Mouse (Mus musculus) forebrain, embryonic 16.5 days (tissue): ENCODE results near the gene 4930595D18Rik. TPM values are rescaled to one million over a fixed set of nuclear protein-coding genes. Genes with fewer than 3 reads are reported as not detected.
A peak's percentile ranks its signal among the peaks of the same experiment; 100 is the strongest.

Source experiments
- ATAC-seq: fragments of 200-750 bp; cut with Nextera tagmentation; 2 replicates; pipeline ENCODE4 v1.8.0; 2017; ENCODE audit warnings: mild to moderate bottlenecking, moderate library complexity
- H3K27ac ChIP-seq: fragments of 300-500 bp; sonication (generic); 2 replicates; pipeline ENCODE4 v1.5.1; 2014; ENCODE audit warnings: low read length, control low read depth
- H3K27me3 ChIP-seq: fragments of 300-500 bp; sonication (generic); replicated peaks from 2 replicates; pipeline ENCODE4 v1.6.1; 2014; ENCODE audit warnings: low read length; ENCODE audit not compliant: control insufficient read depth, insufficient read depth
- H3K36me3 ChIP-seq: fragments of 300-500 bp; sonication (generic); 2 replicates; pipeline ENCODE4 v1.6.1; 2014; ENCODE audit not compliant: control insufficient read depth, insufficient read depth
- H3K4me1 ChIP-seq: fragments of 300-500 bp; sonication (generic); replicated peaks from 2 replicates; pipeline ENCODE4 v1.6.1; 2014; ENCODE audit warnings: low read length; ENCODE audit not compliant: control insufficient read depth, insufficient read depth
- H3K4me2 ChIP-seq: fragments of 300-500 bp; sonication (generic); 2 replicates; pipeline ENCODE4 v1.6.1; 2014; ENCODE audit warnings: mild to moderate bottlenecking, low read length, control low read depth
- H3K4me3 ChIP-seq: fragments of 300-500 bp; sonication (generic); replicated peaks from 2 replicates; pipeline ENCODE4 v1.5.1; 2014; ENCODE audit warnings: mild to moderate bottlenecking, low read length, control low read depth
- H3K9ac ChIP-seq: fragments of 300-500 bp; sonication (generic); replicated peaks from 2 replicates; pipeline ENCODE4 v1.6.1; 2014; ENCODE audit warnings: low read depth, low read length, control low read depth
- H3K9me3 ChIP-seq: fragments of 300-500 bp; sonication (generic); 2 replicates; pipeline ENCODE4 v1.6.1; 2016; ENCODE audit warnings: low read length; ENCODE audit not compliant: control insufficient read depth
- WGBS: fragments of 180-500 bp; shearing (Covaris S2); extraction: QIAGEN DNeasy Blood & Tissue Kit; methylation state at CpG from one replicate; pipeline ENCODE4 v1.1.7; 2014; 5-methylcytosine and 5-hydroxymethylcytosine counted together
- polyA plus RNA-seq: library from polyadenylated mRNA; unstranded; fragments of >200 nt; fragmentation: Nextera tagmentation; extraction: Ambion mirVana; gene quantifications from 2 replicates; pipeline ENCODE4 v1.2.1, GENCODE M21; 2015

4930595D18Rik gene
- polyA plus RNA-seq, 1 experiment from 2014 or later: not detected

DNA sequence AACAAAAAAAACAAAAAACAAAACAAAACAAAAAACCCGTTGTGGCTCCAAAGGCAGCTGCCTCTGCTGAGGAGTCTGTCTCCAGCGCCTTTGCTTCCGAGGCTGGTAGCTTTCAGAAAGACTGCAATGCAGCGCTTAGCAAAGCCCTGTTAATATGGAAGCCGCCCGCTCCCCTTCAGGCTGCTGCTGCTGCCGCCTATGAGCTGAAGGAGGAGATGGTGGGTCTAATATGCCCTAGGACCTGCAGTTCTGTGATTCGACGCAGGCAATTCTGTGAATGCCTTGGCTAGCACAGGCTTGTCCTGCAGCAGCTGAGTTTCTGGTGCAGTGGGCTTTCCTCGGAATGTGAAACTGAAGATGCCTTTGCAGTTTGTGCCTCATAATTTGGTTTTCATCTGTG is 18.8 kb upstream of the 4930595D18Rik start:
- Histone ChIP-seq H3K36me3 (no peaks in the 10 kb centered on the region), H3K4me1 (peaks cover 12% of the 10 kb centered on the region), H3K9me3 (no peaks in the 10 kb centered on the region), H3K4me3 (no peak overlapping the region), H3K9ac (no peak overlapping the region), H3K4me2 (no peak overlapping the region), H3K27ac (0 out of 2 replicates have a peak overlapping the region, but pooled peaks have one; percentile 42), H3K27me3 (no peaks in the 10 kb centered on the region)
- WGBS: 61% methylated on average over 10 of the region's 10 CpGs
- no peak for ATAC-seq

DNA sequence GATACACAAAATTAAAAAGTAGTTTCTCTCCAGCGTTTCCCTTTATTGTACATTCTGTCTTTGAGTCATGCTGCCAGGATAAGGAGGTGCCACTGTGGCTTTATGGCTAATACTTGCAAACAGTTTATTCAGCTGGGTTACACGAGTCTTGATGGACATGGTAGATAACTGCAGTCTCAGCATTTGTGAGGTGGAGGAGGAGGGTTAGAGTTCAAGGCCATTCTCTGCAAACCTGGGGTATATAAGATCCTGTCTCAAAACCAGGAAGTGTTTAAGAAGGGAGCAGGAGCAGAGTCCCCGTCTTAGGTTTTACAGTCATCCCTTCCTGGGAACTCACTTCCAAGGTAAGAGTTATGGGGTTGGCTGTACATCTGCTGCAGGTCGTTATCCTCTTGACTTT is 12.3 kb upstream of the 4930595D18Rik start:
- Histone ChIP-seq H3K27me3 (no peaks in the 10 kb centered on the region), H3K4me3 (no peak overlapping the region), H3K4me2 (no peak overlapping the region), H3K9ac (no peak overlapping the region), H3K36me3 (no peaks in the 10 kb centered on the region), H3K9me3 (no peaks in the 10 kb centered on the region), H3K4me1 (peaks cover 10% of the 10 kb centered on the region; the same call in 1 of the 2 replicates), H3K27ac (no peak overlapping the region)
- WGBS: 89% methylated on average over 4 of the region's 4 CpGs
- no peak for ATAC-seq

DNA sequence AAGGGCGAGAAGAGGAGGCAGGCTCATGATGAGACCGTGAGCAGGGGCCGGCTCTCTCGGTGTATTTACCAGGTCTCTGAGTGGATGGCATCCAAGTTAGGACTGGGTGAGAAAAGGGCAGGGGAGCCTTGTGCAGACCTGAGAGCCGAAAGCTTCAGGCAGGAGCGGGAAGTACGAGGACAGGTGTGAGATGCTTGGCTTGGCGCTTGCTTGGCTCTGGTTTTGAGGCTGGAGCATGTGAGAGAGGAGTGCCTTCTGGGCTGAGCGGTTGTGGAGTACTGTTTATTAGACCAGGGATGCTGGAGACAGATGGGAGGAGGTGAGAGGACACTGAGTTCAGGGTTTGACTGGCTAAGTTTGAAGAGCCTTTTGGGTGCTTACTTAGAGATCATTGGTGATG is 9.0 kb upstream of the 4930595D18Rik start:
- no peaks in the 10 kb centered on the region for H3K36me3 ChIP-seq
- H3K27me3 ChIP-seq: no peaks in the 10 kb centered on the region
- WGBS: 58% methylated on average over 9 of the region's 9 CpGs
- H3K4me3 ChIP-seq: no peak overlapping the region
- no peak overlapping the region for H3K9ac ChIP-seq
- H3K27ac ChIP-seq: no peak overlapping the region
- no peak for ATAC-seq
- H3K9me3 ChIP-seq: no peaks in the 10 kb centered on the region
- H3K4me1 ChIP-seq: peaks cover 10% of the 10 kb centered on the region; the same call in 1 of the 2 replicates
- H3K4me2 ChIP-seq: no peak overlapping the region

DNA sequence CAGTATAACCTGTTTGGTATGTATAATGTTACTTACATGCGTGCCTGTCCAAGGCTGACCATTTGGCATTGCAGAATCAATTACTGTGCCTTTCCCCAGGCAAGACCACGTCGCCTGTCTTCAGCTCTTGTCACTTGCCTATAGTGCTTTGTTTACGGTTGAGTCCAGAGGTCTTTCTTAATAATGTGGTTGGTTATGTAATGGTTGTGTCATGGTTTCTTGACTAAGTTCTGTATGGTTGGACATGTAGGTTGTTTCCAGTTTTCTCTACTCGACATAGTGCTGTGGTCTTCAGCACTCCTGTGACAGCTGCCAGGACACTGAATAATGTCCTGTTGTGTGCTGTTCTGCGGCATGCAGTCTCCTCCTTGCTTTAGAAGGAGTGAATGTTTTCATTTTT is 8.5 kb upstream of the 4930595D18Rik start:
- H3K9me3 ChIP-seq: no peaks in the 10 kb centered on the region
- no peaks in the 10 kb centered on the region for H3K27me3 ChIP-seq
- peaks cover 10% of the 10 kb centered on the region; the same call in 1 of the 2 replicates for H3K4me1 ChIP-seq
- no peaks in the 10 kb centered on the region for H3K36me3 ChIP-seq
- no peak overlapping the region for H3K4me2 ChIP-seq
- 78% methylated on average over 6 of the region's 6 CpGs for WGBS
- H3K9ac ChIP-seq: no peak overlapping the region
- no peak overlapping the region for H3K4me3 ChIP-seq
- no peak overlapping the region for H3K27ac ChIP-seq
- ATAC-seq: no peak

DNA sequence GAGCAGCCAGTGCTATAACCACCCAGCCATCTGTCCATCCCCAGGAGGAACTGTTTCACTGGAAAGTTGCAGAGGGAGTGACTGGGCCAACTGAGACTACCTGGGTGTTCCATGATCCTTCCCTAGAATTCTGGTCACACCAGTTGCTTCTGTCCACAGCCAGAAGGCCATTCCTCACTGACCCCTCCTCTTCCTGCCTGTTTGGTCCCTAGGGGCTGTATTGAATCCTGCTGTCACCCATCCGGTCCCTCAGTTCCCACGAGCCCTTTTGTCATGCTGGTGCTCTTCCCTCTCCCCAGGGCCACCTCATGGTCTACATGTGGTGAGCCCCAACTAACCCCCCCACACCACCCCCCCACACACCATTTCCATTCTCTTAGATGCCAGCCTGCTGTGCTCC is 6.6 kb upstream of the 4930595D18Rik start:
- Histone ChIP-seq H3K4me1 (peaks cover 10% of the 10 kb centered on the region; the same call in 1 of the 2 replicates), H3K27ac (no peak overlapping the region), H3K9me3 (no peaks in the 10 kb centered on the region), H3K4me3 (no peak overlapping the region), H3K27me3 (no peaks in the 10 kb centered on the region), H3K9ac (no peak overlapping the region), H3K36me3 (no peaks in the 10 kb centered on the region), H3K4me2 (no peak overlapping the region)
- ATAC-seq: no peak
- 72% methylated on average over 2 of the region's 2 CpGs for WGBS

DNA sequence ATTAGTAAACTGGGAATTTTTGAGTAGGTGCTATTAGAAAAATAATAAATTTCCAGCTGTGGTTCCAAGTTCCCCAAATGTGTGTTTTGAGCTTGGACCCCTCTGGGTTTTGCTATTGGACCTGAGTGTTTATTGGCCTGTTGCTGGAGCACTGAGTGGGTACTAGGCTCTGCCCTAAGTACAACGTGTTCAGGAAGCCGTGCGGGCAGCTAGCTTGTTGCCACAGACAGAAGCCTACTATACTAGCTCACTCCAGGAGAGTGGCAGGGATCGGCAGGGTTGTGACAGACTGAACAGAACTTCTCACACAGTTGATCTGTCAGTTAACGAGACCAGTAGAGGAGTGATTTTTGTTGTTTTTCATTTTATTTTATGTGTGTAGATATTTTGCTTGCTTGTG is 6.1 kb upstream of the 4930595D18Rik start:
- Histone ChIP-seq H3K9ac (no peak overlapping the region), H3K4me1 (peaks cover 12% of the 10 kb centered on the region; the same call in 1 of the 2 replicates), H3K27me3 (no peaks in the 10 kb centered on the region), H3K27ac (no peak overlapping the region), H3K4me3 (no peak overlapping the region), H3K9me3 (no peaks in the 10 kb centered on the region), H3K36me3 (no peaks in the 10 kb centered on the region), H3K4me2 (no peak overlapping the region)
- WGBS: 78% methylated on average over 5 of the region's 5 CpGs
- ATAC-seq: no peak

DNA sequence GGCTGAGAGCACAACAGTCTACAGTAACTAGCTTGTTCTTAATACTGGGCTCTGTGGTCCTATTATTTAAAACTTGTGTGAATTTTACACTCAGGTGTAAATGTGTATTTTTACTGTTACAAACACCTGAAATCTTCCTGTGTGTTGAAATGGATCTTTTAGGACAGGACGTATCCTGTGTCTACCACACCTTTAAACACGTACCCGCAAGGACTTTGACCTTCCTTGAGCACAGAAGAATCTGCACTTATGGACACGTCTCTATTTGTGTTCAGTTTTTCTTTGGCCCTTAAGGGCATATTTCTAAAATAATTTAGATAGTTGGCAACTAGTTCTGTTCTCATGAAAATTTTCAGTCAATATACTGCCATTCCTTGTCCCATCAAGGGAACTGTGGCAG is 4.0 kb upstream of the 4930595D18Rik start:
- H3K4me3 ChIP-seq: no peak overlapping the region
- H3K9ac ChIP-seq: no peak overlapping the region
- no peaks in the 10 kb centered on the region for H3K27me3 ChIP-seq
- H3K27ac ChIP-seq: no peak overlapping the region
- H3K4me2 ChIP-seq: no peak overlapping the region
- no peak for ATAC-seq
- H3K9me3 ChIP-seq: no peaks in the 10 kb centered on the region
- WGBS: 94% methylated on average over 4 of the region's 4 CpGs
- H3K4me1 ChIP-seq: peaks cover 5% of the 10 kb centered on the region; the same call in 1 of the 2 replicates
- no peaks in the 10 kb centered on the region for H3K36me3 ChIP-seq

DNA sequence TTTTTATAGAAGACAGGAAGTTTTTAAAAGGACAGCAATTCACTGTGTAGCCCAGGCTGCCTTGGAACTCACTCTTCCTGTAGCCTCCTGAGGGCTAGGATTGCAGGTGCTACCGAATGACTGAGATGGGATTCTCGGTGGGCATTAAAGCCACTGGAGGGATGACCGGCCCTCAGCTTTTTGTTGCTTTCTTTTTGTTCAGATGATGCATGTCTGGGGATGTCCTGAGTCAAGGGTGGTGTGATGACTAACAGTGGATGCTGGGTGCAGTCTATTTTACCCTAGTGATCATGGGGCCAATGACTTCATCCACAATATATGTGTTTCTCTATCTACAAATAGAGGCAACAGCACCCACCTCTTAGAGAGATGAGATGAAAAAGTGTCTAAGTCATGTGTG is 2.7 kb upstream of the 4930595D18Rik start:
- Histone ChIP-seq H3K27ac (no peak overlapping the region), H3K27me3 (no peaks in the 10 kb centered on the region), H3K4me1 (0 out of 2 replicates have a peak, but pooled peaks cover 2% of the 10 kb centered on the region), H3K9ac (no peak overlapping the region), H3K36me3 (no peaks in the 10 kb centered on the region), H3K9me3 (no peaks in the 10 kb centered on the region), H3K4me3 (no peak overlapping the region), H3K4me2 (no peak overlapping the region)
- no peak for ATAC-seq
- 95% methylated on average over 3 of the region's 3 CpGs for WGBS

DNA sequence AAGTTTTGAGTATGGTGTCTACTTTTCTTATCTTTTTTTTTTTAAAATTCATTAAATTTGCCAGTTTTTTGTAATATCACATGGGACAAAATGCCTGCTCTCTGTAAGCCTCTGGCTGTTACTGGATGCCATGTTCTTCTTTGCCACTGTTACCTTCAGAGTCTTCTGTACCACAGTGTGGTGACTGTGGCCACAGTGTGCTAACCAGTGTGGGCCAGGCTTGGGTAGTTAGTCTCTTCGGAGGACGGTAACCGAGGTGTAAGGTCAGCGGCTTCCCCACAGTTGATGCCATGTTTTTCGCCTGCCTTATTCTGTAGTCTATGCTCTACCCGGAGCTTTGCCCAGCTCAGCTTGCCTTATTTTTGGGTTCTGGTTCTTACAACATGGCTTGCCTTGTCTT is 1.9 kb downstream of the 4930595D18Rik start:
- Histone ChIP-seq H3K27me3 (no peaks in the 10 kb centered on the region), H3K4me1 (0 out of 2 replicates have a peak, but pooled peaks cover 2% of the 10 kb centered on the region), H3K9ac (no peak overlapping the region), H3K36me3 (no peaks in the 10 kb centered on the region), H3K9me3 (no peaks in the 10 kb centered on the region), H3K4me2 (no peak overlapping the region), H3K4me3 (no peak overlapping the region), H3K27ac (no peak overlapping the region)
- 94% methylated on average over 6 of the region's 6 CpGs for WGBS
- no peak for ATAC-seq

DNA sequence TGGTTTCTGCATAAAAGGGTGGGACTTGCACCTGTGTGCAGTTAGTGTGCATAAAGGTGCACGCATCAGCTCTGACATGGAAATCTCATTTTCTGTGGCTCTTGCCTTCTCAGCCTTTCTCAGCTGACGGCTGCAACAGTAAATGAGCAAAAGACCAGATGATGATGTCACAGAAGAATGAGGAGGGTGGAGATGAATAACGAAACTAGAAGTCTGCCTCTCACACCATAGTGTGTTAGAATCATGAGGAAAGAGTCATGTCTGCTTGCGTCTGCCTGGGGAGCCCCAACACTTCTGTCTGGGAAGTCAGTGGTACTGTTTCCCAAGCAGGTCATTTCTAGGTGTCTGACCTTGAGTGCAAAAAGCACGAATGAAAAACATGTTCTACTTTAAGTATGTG is 2.4 kb downstream of the 4930595D18Rik start:
- Histone ChIP-seq H3K27ac (no peak overlapping the region), H3K4me3 (no peak overlapping the region), H3K4me2 (no peak overlapping the region), H3K9ac (no peak overlapping the region), H3K36me3 (no peaks in the 10 kb centered on the region), H3K27me3 (no peaks in the 10 kb centered on the region), H3K9me3 (no peaks in the 10 kb centered on the region), H3K4me1 (0 out of 2 replicates have a peak, but pooled peaks cover 2% of the 10 kb centered on the region)
- WGBS: 79% methylated on average over 5 of the region's 5 CpGs
- no peak for ATAC-seq
